Mouse (Mus musculus): ENCODE data around the gene 1700069L16Rik.

Gene 1700069L16Rik

DNA sequence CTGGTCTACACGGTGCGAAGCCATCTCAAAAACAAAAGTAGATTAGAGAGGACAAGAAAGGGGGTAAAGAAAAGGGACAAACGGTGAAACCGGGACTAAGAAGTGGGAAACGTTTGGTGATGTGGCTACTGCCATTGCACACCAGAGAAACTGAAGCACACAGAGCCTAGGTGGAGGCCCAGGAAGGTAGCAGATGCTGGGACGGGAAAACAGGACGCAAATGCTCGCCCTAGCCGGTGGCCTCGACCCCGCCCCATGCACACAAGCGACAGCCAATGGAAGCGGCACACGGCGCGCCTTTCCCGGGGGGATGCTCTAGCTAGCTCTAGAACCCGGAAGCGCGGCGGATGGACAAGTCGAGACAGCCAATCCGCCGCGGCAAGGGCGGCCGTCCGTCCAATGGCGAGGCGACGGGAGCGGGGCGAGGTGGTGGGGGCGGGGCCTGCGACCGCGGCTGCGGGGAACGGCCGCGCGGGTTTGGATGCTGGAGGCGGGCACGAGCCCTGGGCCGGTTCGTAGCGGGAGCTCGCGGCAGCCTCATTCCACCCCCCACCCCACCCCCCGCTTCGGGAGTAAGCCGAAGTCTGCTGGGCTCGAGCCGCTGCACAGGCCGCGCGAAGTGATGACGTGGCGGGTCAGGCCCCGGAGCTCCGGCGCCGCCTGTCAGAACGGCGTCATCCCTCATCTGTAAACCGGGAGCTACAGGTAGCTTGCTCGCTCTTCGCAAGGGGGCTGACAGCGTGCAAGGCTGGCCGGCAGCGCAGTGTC, 11.0 kb upstream of the 1700069L16Rik start, which contains the start of gene Ficd:
TSS of gene Ficd (plus strand) at position 459 of the 768 bp plus-strand sequence.
- ATAC-seq (ENCODE audit: insufficient number of reproducible peaks, low FRiP score, low TSS enrichment), result peak; percentile 94

DNA sequence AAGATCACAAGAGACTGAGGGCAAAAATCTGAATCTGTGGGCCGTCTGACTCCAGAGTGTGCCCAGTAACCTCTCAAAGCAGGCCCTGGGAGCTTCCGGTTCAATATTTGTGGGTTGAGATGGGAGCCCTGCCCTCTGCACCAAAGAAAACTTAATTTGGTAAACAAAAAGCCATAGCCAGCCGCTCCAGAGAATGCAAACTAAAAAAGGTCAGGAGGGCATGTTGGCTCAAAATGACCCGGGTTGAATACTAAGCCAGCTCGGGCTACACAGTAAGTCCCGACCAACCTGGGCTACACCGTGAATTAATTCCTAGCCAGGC, 10.4 kb upstream of the 1700069L16Rik start:
- ATAC-seq (ENCODE audit: insufficient number of reproducible peaks, low FRiP score, low TSS enrichment), result no peak

DNA sequence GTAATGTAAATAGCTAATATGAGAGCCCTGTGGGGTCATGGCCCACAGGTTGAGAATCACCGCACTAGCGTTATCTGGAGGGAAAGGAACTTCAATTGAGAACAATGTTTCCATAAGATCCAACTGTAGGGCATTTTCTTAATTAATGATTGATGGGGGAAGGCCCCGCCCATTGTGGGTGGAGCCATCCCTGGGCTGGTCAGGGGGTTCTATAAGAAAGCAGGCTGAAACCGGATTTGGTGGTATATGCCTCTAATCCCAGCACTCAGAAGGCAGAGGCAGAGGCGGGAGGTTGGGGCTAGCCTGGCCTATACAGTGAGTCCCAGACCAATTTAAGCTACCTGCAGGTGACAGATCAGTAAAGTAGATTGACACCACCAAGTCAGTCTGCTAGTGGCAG, 9.8 kb upstream of the 1700069L16Rik start:
- ATAC-seq (ENCODE audit: insufficient number of reproducible peaks, low FRiP score, low TSS enrichment), result no peak

DNA sequence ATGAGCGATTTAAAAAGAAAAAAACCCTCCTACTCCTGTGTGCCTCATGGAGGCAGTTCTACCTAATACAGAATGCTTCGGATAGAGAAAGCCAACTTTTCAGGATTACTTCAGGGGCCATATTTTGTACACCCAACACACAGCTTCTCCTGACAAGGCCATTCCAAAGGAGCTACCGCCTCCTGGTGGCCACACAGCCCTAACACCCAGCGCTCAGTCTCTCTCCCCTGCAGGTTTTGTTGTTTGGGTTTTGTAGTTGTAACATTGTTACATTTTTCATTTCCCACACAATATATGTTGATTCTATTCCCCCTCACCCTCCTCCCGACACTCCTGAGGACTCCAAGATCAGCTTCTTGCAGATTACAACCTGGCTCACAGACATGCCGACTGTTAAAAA, 7.6 kb upstream of the 1700069L16Rik start:
- ATAC-seq (ENCODE audit: insufficient number of reproducible peaks, low FRiP score, low TSS enrichment), result no peak

DNA sequence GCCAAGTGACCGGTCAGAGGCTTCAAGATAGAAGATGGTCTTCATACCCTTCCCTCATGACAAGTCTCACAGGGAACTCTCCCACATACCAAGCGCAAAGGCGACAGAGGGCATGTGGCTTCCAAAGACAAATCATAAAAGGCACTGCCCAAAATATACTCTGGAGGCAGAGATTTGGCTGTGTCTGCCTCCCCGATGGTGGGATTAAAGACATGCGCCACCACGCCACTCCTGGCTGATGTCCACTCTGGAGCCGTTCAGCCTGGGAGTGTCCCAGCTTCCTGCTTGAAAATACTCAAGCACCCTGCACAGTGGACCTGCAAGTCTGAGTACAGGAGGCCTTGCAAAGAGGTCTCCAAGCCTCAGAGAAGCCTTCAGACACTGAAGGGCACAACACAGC, 6.6 kb upstream of the 1700069L16Rik start:
- no peak for ATAC-seq (ENCODE audit: insufficient number of reproducible peaks, low FRiP score, low TSS enrichment)

DNA sequence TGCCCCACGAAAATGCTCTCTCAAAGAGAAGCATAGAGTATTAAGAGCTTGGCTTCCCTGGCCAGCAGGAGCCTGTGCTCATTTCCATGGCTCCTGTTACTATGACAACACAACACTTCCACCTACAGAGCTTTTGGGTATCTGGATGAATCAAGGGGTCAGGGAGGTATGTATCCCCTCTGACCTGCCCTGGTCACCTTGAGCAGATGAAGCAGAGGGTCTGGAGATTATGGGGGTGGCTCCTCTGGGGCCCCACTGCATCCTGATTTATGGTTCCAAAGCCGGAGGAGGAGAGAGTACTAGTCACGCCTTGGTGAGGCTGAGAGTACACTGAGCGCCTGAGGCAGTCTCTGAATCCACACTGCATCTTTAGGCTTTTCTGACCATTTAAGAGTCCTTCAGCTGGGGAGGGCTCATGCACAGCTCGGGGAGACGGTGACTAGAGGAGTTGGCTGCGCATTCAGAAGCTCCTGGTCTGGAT, 6.1 kb upstream of the 1700069L16Rik start:
- no peak for ATAC-seq (ENCODE audit: insufficient number of reproducible peaks, low FRiP score, low TSS enrichment)

DNA sequence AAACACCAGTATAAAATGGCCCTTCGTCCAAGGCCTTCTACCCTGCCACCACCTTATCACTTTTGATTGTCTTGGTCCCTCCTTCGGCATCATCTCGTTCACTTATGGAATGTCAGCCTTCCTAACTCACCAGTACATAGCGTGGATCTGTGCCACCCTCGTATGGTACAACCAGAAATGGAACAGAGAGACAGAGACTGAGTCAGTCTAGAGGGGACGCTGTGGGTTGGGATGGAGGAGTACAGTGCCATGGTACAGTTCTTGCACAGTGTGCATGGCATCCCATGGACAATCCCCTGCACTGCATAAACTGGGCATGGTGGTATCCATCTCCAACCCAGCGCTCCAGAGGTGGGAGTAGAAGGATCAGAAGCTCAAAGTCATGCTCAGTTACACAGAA, 4.1 kb upstream of the 1700069L16Rik start:
- no peak for ATAC-seq (ENCODE audit: insufficient number of reproducible peaks, low FRiP score, low TSS enrichment)

DNA sequence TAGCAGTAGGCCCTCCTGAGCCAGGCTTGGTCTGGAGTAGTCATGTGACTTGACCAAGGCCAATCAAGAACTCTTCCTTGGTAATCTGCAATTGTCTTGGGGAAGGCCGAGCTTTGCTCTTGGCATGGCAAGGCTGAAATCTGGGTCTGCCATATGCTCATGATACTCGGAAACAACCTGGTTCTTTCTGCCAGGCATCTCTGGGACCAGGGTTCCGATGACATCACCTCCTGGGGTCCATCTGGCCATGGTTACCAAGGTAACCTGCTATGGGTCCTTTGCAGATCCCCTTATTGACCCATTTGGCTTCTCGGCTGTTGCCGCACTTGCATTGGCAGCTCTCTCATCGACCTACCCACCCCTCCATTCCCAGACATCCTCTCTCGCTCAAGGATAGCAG, 3.4 kb upstream of the 1700069L16Rik start:
- peak; percentile 67 for ATAC-seq (ENCODE audit: insufficient number of reproducible peaks, low FRiP score, low TSS enrichment)

DNA sequence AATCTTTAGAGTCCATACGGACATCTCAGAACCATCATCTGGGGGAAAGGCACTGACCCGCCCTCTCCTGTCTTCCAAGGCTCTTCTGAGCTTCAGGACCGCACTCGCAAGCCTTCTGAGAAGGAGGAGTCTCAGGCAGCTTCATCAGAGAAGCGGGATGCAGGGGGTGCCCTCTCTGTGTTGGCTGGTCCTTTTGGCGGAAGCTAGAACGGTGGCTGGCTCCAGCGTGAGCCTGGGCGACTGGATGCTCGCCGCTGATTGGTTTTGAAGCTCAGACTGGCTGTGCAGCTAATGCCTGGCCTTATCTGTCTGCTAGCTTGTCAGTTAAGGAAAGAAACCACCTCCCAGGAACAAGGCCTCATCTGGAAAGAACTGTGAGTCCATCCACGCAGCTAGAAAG, 2.7 kb upstream of the 1700069L16Rik start:
- 0 out of 2 replicates have a peak, but pooled peaks have one; percentile 21 for ATAC-seq (ENCODE audit: insufficient number of reproducible peaks, low FRiP score, low TSS enrichment)

DNA sequence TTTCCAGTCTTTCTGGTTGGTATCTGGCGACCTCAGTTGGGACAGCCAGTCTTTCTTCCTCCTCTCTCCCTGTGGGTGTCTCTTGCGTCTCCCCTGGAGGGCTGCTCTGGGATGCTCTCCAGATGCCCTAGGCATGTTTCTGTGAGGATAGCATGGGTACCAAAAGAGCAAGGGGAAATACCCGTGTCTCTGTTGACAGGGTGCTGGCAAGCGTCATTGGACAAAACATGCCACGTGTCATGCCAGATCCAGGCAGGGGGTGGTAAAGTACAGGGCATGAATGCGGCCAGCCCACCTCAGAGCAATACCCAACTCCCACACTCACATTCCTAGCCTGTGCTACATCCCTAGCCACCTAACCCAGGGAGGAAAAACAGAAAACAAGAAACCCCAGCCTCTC, 2.0 kb upstream of the 1700069L16Rik start:
- ATAC-seq (ENCODE audit: insufficient number of reproducible peaks, low FRiP score, low TSS enrichment), result no peak

DNA sequence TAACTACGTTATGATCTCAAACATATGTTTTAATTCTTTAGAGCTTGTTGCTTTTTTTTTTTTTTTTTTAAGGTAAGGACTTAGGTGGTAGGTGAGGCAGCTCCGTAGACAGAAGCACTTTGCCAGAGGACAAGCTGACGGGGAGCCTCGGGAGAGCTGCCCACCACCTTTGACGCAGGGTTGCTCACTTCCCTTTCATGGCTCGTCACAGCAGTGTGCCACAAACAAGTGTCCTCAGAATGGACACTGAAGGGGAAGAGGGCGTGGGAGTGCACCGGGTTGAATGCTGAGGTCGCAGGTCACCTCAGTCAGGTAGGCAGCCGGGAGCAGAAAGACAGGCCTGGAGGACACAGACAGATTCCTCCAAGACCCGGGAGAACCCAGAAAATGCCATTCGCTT, 845 bp upstream of the 1700069L16Rik start:
- no peak for ATAC-seq (ENCODE audit: insufficient number of reproducible peaks, low FRiP score, low TSS enrichment)

DNA sequence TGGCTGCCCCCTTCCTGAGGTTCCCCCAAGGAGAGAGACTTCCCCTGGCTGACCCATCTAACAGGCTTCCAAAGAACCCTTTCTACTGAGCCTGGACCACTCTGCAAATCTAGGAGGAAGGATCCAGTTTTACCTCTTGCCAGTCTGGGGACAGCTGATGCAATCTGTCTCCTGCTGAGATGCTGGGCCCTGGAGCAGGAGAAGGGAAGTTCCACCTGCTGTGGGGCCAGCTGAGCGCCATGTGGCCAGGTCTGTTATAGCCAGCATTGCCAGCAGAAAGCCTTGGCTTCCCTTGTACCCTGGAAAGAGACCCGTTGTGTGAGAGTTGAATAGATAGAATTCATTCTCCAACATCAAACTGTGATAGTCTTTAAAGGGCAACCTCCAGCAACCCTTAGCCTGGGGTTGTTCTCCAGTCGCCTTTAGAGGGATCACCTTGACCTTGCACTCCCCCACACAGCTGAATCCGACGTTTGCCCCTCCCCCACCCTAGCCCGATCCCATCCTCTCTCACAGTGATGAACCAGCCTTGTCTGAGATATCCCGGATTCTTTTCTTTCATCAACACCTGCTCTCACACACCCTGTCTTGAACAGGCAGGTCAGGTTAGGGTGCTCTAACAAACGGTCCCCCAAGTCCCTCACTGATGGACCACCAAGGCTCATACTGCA, 870 bp downstream of the 1700069L16Rik start:
- peak; percentile 59; the same call in 1 of the 2 replicates for ATAC-seq (ENCODE audit: insufficient number of reproducible peaks, low FRiP score, low TSS enrichment)

DNA sequence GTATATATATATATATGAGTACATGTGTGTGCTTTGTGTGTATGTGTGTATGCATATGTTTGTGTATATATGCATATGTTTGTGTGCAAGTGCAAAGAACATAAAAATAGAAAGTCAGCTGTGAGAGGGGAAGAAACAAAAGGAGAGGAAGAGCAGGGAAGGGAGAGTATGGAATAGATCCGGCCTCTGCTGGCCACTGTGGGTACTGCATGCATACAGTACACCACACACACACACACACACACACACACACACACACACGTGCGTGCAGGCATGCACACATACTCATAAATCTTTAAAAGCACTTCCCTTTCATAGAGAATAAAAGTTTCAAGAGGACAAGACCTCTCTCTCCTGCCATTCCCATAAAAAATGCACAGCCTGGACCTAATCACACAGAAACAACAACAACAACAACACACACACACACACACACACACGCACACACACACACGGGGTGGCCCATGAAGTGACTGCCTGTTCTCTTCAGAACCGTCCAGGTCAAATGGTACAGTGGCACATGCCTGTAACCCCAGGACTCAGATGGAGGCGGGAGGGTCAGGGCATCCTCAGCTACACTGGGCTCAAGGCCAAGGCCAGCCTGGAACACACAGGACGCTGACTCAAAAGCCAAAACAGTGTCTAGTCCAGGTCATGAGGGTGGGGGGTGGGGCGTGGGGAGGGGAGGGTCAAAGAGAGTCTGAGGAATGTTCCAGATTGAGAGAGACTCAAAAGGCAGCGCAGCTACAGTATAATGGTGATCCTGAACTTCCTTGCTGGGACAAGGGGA, 2.2 kb downstream of the 1700069L16Rik start:
- no peak for ATAC-seq (ENCODE audit: insufficient number of reproducible peaks, low FRiP score, low TSS enrichment)

DNA sequence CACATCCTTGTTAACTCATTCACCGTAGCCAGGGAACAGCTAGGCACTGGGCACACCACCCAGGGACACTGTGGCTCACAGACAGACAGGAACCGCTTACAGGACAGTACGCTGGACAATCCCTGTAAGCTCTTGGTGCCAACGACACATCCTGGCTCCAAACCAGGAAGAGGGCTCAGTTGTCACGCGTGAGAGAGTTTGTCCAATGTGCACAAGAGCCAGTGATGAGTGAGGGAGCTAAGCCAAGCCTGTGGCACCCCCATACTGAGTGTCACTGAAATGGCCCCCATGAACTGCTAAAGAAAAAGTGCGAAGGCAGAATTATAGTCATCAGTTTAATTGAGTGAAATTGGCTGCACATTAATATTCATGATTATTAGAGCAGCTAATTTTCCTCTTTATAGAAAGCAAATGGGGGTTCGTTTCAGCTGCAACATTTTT, 5.3 kb downstream of the 1700069L16Rik start:
- no peak for ATAC-seq (ENCODE audit: insufficient number of reproducible peaks, low FRiP score, low TSS enrichment)

DNA sequence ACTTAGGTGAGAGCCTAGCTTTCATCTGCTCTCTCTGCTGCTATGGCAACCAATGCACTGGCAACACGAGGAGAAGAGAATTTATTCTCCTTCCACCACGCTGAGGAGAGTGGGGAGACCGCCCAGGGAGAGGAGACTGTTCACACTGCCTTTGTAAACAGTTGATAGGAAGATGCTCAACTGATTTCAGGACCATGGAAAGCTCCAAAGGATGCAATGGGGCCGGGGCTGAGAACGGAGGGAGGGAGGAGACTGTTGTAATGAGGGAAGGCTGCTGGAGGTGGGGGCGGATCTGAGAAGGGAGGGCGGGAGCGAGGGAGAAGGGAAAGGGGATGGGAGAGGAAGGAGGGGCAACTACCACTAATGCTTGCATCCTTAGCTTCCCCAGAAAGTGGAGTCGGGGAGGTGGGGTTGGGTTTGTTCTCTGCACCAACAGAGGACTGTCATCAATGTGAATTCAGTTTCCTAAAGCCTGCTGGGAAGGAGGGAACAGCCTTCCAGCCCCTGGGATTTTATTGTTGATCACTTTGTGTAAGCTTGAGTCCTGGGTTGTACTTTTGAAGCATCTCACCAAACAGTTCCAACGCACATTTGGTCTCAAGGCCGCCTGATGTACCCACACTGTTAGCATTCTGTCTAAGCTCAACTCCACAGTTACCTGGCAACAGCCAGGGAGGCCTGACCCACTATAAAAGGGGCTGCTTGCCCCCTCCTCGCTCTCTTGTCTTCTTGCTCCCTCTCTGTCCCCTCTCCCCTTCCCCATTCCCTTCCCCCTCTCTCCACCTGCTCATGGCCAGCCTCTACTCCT, 7.8 kb downstream of the 1700069L16Rik start:
- no peak for ATAC-seq (ENCODE audit: insufficient number of reproducible peaks, low FRiP score, low TSS enrichment)

DNA sequence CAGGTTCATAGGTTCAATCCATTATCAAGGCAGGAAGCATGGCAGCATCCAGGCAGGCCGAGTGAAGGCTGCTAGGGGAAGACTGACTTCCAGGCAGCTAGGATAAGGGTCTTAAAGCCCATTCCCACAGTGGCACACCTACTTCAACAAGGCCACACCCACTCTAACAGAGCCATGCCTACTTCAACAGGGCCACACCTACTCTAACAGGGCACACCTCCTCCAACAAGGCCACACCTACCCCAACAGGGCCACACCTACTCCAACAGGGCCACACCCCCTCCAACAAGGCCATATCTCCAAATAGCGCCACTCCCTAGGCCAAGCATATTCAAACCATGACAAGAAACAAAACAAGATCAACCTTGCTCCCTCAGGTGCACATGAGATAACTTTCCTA, 11.7 kb downstream of the 1700069L16Rik start:
- no peak for ATAC-seq (ENCODE audit: insufficient number of reproducible peaks, low FRiP score, low TSS enrichment)

DNA sequence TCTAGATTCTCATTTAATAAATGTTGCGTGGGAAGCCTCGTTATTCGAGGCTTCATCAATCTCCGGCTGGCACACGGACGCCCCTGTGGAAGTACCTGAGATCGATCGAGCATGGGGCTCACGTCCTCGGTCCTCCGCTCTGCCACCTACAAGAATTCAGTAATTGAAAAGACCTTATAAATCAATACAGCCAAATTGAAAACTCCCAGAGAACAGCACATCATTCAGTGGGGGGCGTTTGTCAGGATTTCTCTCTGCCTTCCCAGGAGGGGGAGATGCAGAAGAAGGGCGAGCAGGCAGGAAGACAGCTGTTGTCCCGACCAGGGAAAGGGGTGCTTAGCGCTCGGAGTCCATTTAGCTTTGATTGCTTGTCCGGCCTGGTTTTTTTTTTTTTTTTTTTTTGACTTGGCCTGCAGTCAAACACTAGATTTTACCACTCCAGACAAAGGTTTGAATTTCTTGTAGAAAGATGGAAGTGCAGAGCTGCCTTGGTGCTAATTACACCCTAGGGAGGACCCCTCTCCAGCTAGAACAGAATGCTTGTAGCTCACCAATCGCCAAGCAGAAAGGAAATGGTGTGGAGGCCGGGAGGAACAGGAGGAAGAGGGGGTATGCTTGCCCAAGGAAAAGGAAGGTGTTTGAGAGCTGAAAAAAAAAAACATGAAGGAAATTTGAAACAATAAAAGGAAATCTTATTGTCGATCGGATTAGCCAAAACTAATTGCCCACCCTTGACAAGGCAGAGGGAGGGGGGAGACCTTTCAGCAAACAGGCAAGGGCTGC, 20.6 kb downstream of the 1700069L16Rik start:
- no peak for ATAC-seq (ENCODE audit: insufficient number of reproducible peaks, low FRiP score, low TSS enrichment)

DNA sequence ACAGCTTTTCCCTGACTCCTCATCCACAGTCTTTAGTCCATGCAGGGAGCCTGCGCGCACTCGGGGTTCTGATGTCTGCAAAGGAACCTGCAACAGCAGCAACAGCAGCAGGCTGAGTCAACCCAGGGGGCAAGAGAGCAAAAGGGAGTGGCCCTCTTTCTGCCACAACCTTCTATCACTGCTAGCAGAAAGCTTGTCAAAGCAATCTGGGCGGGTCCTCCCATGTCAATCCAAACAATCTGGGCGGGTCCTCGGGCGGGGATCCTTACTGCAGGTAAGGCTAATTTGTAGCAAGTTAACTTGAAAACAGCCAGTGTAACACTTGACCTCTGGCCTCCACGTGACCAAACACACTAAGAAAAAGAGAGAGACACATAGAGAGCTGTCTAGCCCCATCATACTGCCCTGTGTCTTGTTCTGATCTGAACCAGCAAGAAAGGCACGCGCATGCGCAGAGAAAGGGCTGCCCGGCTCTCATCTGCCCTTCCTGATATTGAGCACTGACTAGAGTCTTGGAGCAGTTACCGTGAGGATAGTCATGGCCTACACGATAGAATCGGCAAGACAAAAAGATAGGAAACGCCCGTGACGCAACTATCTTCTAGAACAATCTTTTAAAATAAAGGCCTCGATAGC, 24.1 kb downstream of the 1700069L16Rik start:
- no peak for ATAC-seq (ENCODE audit: insufficient number of reproducible peaks, low FRiP score, low TSS enrichment)

DNA sequence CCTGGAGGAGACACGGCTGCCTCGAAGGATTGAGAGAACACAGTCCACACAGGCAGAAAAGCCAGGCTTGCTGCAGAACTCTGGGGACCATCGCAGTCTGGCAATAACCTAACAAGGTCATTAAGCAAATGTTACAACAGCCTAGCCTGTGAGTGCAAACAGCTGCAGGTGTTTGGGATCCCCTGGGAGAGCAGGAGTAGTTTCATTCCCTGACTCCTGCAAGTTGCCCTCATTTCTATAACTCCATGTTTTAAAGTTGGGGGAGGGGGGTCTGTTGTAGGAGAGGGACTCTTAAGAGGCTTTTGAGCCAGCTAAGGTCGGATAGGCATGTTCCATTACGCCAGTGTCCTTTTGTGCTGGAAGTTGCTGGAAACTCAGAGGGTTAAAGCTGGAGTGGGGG, 30.2 kb downstream of the 1700069L16Rik start:
- no peak for ATAC-seq (ENCODE audit: insufficient number of reproducible peaks, low FRiP score, low TSS enrichment)

Measured in cerebellum, adult (tissue).